Mouse (Mus musculus): ENCODE measurements around the gene Shisa7. TPM values are rescaled to one million over a fixed set of nuclear protein-coding genes. Genes with fewer than 3 reads are reported as not detected.
"Not testable (repeated sequence)": the region's sequence is repeated elsewhere in the genome, so short reads cannot be mapped to it uniquely, and the experiment has no call there.

The Shisa7 gene
- polyA plus RNA-seq, 1 experiment from 2014 or later: 3.3 TPM

DNA sequence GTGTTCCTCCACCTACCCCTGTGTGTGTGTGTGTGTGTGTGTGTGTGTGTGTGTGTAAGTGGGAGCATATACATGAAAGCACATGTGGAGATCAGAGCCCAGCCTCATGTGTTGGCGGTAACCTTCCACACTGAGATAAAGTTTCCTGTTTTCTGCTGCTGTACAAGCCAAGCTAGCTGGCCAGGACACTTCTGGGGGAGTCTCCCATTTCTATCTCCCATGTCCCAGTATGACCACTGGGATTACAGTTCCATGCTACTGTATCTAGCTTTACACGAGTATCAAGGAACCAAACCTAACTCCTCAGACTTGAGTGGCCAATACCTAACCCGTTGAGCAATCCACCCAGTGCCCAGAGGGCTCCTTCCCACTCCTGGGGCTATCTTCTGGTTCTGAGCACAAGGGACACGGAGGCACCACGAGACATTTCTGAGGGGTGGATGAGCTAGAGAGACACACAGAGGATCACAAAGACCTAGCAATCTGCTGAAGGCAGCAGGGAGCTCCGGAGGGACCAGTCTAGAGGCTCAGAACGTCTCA, 19.1 kb upstream of the Shisa7 start:
- Histone ChIP-seq H3K36me3 (no peaks in the 10 kb centered on the region), H3K9me3 (no peaks in the 10 kb centered on the region), H3K27ac (replicated peaks) (no peak overlapping the region), H3K27me3 (no peaks in the 10 kb centered on the region; the same call in 1 of the 2 replicates), H3K4me2 (replicated peaks) (no peak overlapping the region), H3K4me1 (peaks cover 12% of the 10 kb centered on the region), H3K4me3 (no peak overlapping the region), H3K9ac (replicated peaks) (no peak overlapping the region)
- WGBS: 78% methylated on average over 7 of the region's 7 CpGs
- ATAC-seq (ENCODE audit: low FRiP score, low read depth): no peak

GRCm38 (mm10) chr7:4863041-4863440, 18.5 kb upstream of the Shisa7 start:
- Histone ChIP-seq H3K4me3 (no peak overlapping the region), H3K9me3 (no peaks in the 10 kb centered on the region), H3K27ac (replicated peaks) (no peak overlapping the region), H3K4me2 (replicated peaks) (no peak overlapping the region), H3K27me3 (no peaks in the 10 kb centered on the region; the same call in 1 of the 2 replicates), H3K9ac (replicated peaks) (no peak overlapping the region), H3K36me3 (no peaks in the 10 kb centered on the region), H3K4me1 (peaks cover 12% of the 10 kb centered on the region)
- no peak for ATAC-seq (ENCODE audit: low FRiP score, low read depth)
- 38% methylated on average over 1 of the region's 1 CpGs for WGBS

GRCm38 (mm10) chr7:4860926-4861325, 16.4 kb upstream of the Shisa7 start:
- H3K4me3 ChIP-seq; ATAC-seq (ENCODE audit: low FRiP score, low read depth); H3K4me2 ChIP-seq (replicated peaks); H3K36me3 ChIP-seq; H3K9me3 ChIP-seq; H3K4me1 ChIP-seq; H3K27me3 ChIP-seq; H3K9ac ChIP-seq (replicated peaks); H3K27ac ChIP-seq (replicated peaks): not testable (repeated sequence)
- WGBS: 81% methylated on average over 3 of the region's 3 CpGs

DNA sequence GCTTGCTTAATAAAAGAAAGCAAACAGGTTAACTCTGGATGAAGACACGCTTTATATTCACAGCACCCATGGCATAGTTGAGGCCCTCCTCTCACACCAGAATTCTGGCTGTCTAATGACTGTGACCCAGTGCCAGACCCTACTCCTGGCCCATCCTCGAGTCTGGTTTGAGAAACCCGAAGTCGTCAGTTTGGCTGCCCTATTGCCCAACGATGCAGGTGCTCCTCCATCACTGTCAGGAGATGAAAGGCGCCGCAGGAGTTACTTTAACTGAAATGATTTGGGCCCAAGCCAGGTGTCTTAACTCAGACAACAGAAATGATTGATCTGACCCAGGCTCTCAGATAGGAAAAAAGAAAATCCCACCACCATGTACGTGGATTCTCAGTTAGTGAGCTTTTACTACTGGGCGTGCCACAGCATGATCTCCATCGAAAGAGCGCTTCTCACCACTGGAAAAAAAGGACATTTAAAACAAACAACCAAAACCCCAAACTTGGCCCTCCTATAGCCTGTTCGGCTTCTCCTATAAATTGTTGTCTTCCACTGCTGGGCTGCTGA, 15.0 kb upstream of the Shisa7 start:
- WGBS: 84% methylated on average over 12 of the region's 12 CpGs
- H3K27me3 ChIP-seq: no peaks in the 10 kb centered on the region; the same call in none of the 2 replicates

DNA sequence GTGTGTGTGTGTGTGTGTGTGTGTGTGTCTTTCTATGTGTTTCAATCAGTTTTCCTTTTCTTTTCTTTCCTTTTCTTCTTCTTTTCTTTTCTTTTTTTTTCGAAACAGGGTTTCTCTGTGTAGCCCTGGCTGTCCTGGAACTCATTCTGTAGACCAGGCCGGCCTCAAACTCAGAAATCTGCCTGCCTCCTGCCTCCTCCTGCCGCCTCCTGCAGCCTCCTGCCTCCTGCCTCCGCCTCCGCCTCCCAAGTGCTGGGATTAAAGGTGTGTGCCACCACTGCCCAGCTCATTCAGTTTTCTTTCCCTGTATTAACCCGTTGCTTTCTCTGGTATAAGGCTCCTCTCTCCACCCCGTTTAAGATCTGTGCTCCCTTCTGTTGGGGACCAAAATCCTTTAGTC, 12.8 kb upstream of the Shisa7 start:
- 59% methylated on average over 7 of the region's 7 CpGs for WGBS
- no peaks in the 10 kb centered on the region for H3K9me3 ChIP-seq
- H3K9ac ChIP-seq (replicated peaks): no peak overlapping the region
- no peaks in the 10 kb centered on the region for H3K4me1 ChIP-seq
- ATAC-seq (ENCODE audit: low FRiP score, low read depth): no peak
- no peaks in the 10 kb centered on the region for H3K36me3 ChIP-seq
- no peak overlapping the region for H3K4me2 ChIP-seq (replicated peaks)
- no peaks in the 10 kb centered on the region; the same call in none of the 2 replicates for H3K27me3 ChIP-seq
- H3K27ac ChIP-seq (replicated peaks): no peak overlapping the region
- no peak overlapping the region for H3K4me3 ChIP-seq

More for the DNA sequence above, 15.0 kb upstream of the Shisa7 start:
- Histone ChIP-seq H3K36me3 (no peaks in the 10 kb centered on the region), H3K9ac (replicated peaks) (no peak overlapping the region), H3K4me1 (no peaks in the 10 kb centered on the region), H3K4me2 (replicated peaks) (no peak overlapping the region), H3K9me3 (no peaks in the 10 kb centered on the region), H3K27ac (replicated peaks) (no peak overlapping the region), H3K4me3 (no peak overlapping the region)
- ATAC-seq (ENCODE audit: low FRiP score, low read depth): no peak

GRCm38 (mm10) chr7:4856508-4856907, 12.0 kb upstream of the Shisa7 start:
- Histone ChIP-seq H3K9me3 (no peaks in the 10 kb centered on the region), H3K9ac (replicated peaks) (no peak overlapping the region), H3K27me3 (no peaks in the 10 kb centered on the region; the same call in none of the 2 replicates), H3K4me3 (no peak overlapping the region), H3K27ac (replicated peaks) (no peak overlapping the region), H3K4me2 (replicated peaks) (no peak overlapping the region), H3K36me3 (no peaks in the 10 kb centered on the region), H3K4me1 (no peaks in the 10 kb centered on the region)
- ATAC-seq (ENCODE audit: low FRiP score, low read depth): no peak
- WGBS: 85% methylated on average over 9 of the region's 9 CpGs

DNA sequence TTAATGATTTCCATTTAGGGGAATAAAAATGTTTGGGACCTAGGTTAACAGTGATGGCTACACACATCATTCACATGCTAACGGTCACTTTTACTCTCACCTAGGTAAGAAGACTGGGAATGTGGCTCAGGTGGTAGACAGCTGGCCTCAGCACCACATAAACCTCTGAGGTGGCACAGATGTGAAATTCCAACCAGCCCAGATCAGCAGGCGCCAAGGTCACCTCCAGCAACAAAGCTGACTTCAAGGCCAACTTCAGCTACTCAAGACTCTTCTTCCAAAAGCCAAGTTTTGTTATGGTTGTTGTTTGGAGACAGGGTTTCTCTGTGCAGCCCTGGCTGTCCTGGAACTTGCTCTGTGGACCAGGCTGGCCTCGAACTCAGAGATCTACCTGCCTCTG, 9.1 kb upstream of the Shisa7 start:
- Histone ChIP-seq H3K36me3 (no peaks in the 10 kb centered on the region), H3K27me3 (no peaks in the 10 kb centered on the region; the same call in none of the 2 replicates), H3K27ac (replicated peaks) (no peak overlapping the region), H3K4me1 (no peaks in the 10 kb centered on the region), H3K4me2 (replicated peaks) (no peak overlapping the region), H3K4me3 (no peak overlapping the region), H3K9me3 (no peaks in the 10 kb centered on the region), H3K9ac (replicated peaks) (no peak overlapping the region)
- no peak for ATAC-seq (ENCODE audit: low FRiP score, low read depth)
- 89% methylated on average over 3 of the region's 3 CpGs for WGBS

DNA sequence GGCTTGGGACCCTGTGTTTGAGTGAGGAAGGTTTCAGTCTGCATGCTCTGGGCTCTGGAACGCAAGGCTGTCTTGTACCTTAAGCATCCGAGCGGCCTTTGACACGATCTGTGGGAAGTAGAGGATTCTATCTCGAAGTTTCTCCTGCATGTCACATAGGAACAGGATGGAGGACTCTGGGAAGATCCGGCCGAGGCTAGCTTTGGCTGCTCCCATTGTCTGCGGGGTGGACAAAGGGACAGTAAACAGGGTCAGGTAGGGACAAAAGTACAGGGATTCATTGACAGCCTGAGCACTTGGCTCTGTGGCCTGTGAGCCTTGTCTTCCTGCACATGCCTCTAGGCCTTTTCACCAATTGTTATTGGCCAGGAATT, 6.8 kb upstream of the Shisa7 start:
- H3K27ac ChIP-seq (replicated peaks): no peak overlapping the region
- no peaks in the 10 kb centered on the region for H3K4me1 ChIP-seq
- H3K36me3 ChIP-seq: no peaks in the 10 kb centered on the region
- no peak overlapping the region for H3K4me2 ChIP-seq (replicated peaks)
- H3K9me3 ChIP-seq: no peaks in the 10 kb centered on the region
- H3K4me3 ChIP-seq: no peak overlapping the region
- no peaks in the 10 kb centered on the region; the same call in none of the 2 replicates for H3K27me3 ChIP-seq
- no peak overlapping the region for H3K9ac ChIP-seq (replicated peaks)
- no peak for ATAC-seq (ENCODE audit: low FRiP score, low read depth)
- 68% methylated on average over 8 of the region's 8 CpGs for WGBS

DNA sequence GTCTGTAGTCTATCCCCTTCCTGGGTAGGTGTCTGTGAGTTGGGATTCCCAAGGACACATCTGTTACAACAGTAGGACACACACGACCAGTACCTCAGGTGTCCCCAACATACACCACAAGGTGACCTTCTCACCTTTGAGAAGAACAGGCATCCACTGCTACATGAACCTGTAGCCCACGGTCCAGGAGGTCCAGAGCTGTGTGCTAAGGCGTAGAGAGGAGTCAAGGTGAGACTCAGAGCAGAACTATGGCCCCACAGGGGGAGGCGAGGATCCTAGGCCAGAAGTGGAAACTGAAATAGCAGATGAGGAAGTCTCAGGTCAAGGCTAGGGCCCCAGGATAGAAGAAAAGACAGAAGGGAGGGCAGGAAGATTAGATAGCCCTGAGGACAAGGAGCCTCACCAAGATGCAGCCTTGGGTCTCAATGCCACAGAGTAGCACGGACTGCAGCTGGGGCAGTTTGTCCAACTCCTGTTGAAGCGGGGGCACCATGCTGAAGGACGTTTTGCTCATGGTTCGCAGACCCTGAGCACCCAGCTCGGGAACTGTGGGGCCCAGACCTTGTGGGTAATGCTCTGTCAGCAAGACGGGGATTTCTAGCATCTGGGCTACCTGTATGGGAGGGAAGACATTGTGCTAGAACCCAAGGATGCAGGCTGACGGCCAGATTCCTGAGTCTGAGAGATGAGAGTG, 6.3 kb upstream of the Shisa7 start:
- Histone ChIP-seq H3K36me3 (no peaks in the 10 kb centered on the region), H3K27ac (replicated peaks) (no peak overlapping the region), H3K4me1 (no peaks in the 10 kb centered on the region), H3K27me3 (peaks cover 4% of the 10 kb centered on the region), H3K4me3 (no peak overlapping the region), H3K9me3 (no peaks in the 10 kb centered on the region), H3K4me2 (replicated peaks) (no peak overlapping the region), H3K9ac (replicated peaks) (no peak overlapping the region)
- ATAC-seq (ENCODE audit: low FRiP score, low read depth): no peak
- 79% methylated on average over 11 of the region's 11 CpGs for WGBS

DNA sequence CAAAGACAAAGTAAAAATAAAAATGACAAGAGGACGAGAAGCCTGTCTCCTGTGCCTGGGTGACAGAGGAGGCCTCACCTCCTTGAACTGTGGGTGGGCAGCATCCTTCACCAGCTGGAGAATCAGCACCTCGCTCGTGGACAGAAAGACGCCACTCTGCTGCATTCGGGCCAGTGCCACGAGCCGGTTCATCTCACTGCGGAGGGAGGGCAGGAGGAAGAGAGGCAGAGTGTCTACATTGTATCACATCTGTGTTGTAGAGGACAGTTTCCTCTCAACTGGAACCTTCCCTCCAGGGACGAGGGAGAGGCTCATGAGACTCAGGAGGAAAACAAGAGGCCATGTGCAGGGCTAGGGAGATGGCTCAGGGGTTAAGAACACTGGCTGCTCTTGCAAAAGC, 4.9 kb upstream of the Shisa7 start:
- ATAC-seq (ENCODE audit: low FRiP score, low read depth): no peak
- Histone ChIP-seq H3K4me2 (replicated peaks) (no peak overlapping the region), H3K9ac (replicated peaks) (no peak overlapping the region; the same call in 1 of the 2 replicates), H3K27ac (replicated peaks) (no peak overlapping the region), H3K4me3 (no peak overlapping the region), H3K27me3 (peaks cover 14% of the 10 kb centered on the region), H3K4me1 (peaks cover 4% of the 10 kb centered on the region), H3K36me3 (no peaks in the 10 kb centered on the region), H3K9me3 (no peaks in the 10 kb centered on the region)
- WGBS: 58% methylated on average over 9 of the region's 9 CpGs

DNA sequence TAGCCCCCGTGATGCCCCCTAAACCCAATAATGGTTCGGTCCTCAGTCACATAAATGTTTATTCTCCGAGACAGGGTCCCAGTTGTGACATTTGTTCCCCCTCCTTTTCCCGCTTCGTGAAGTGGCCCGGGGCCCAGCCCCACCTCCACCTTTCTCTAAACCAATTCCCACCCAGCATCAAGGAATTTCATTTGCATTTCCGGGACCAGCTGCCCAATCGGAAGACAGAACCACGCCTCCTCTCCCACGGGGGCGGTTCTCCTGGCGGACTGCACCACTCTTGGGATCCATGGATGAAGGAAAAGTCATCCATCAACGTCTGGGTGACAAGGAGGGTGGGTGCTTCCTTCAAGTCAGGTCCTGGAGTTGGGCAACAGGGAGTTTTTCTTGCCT, 417 bp upstream of the Shisa7 start:
- Histone ChIP-seq H3K4me2 (replicated peaks) (peak overlapping the region; percentile 95), H3K9ac (replicated peaks) (peak overlapping the region; percentile 64), H3K27me3 (peaks cover 51% of the 10 kb centered on the region), H3K9me3 (no peaks in the 10 kb centered on the region), H3K4me3 (peak overlapping the region; percentile 58), H3K27ac (replicated peaks) (peak overlapping the region; percentile 75; the same call in 1 of the 2 replicates), H3K4me1 (peaks cover 34% of the 10 kb centered on the region), H3K36me3 (no peaks in the 10 kb centered on the region)
- under 1% methylated on average over 13 of the region's 13 CpGs for WGBS
- ATAC-seq (ENCODE audit: low FRiP score, low read depth): peak; percentile 76

DNA sequence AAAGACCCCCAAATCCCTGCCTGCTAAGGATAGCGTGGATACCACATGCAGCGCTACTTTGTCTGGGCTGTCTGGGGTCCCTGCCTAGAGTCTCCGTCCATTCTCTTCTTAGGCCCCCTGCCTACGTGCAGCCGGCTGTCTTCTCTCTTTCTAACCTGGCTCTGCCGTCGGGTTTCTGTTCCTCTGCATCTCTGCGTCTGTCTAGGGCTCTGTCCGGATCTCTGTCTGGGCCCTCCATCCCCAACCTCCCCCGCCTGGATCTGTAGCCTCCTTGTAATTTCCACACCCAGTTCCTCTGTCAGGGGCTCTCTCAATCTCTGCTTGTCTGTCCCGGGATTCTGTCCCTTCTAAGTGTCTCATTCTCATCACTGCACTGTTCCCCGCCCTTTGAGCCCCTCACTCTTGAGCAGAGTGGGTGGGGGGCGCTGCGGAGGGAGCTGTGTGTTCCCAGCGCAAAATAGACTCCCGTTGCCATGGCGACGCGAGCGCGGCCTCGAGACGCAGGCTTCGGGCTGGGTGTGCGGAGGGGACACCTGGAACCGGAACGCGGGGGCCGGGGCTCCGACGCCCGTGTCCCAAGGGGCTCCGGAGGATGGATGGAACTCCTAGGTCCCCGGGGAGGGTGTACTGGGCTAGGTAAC, 772 bp downstream of the Shisa7 start:
- Histone ChIP-seq H3K27me3 (peaks cover 59% of the 10 kb centered on the region), H3K4me3 (peak overlapping the region; percentile 58)
- WGBS: 1% methylated on average over 32 of the region's 34 CpGs

More for the DNA sequence above, 772 bp downstream of the Shisa7 start:
- Histone ChIP-seq H3K36me3 (no peaks in the 10 kb centered on the region), H3K4me1 (peaks cover 34% of the 10 kb centered on the region), H3K27ac (replicated peaks) (peak overlapping the region; percentile 75), H3K9me3 (no peaks in the 10 kb centered on the region), H3K9ac (replicated peaks) (peak overlapping the region; percentile 64), H3K4me2 (replicated peaks) (peak overlapping the region; percentile 95)
- peak; percentile 42 for ATAC-seq (ENCODE audit: low FRiP score, low read depth)
